ENCODE assay signal across 12 mouse cellular contexts in the genomic region with DNA sequence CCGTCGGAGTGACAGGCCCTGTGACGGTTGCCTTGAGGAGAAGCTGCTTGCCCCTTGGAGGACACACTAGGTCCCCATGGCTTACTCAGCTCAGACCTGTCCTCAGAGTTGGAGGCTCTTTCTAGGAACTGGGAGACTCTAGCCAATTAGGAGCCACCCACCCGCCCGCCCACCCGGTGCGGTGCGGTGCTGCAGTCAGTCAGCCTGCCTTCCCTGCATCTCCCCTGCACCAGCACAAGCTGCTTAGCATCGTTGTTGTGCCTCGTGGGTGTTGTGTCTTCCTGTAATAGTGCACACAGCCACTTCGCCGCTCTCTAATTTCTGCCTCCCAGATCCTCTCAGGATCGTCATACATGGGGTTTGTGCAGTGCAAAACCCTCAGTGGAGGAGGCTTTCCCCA.
DNase-seq lines count a peak whose midpoint lies in the region; ATAC-seq lines count a peak whose summit lies in the region.
"Had no signal": no experiment of that assay in that cellular context is flagged by ENCODE, and none has a peak within 500 bp of the region (broad histone marks: within the 10 kb centered on the region; RNA-seq: fewer than 3 reads in every experiment).

No protein-coding gene starts in this region.

- H3K27ac ChIP-seq in neural tube, embryonic 12.5 days: peak overlapping the region; percentile 5; the same call in 1 of the 2 replicates

- no peaks in the 10 kb centered on the region for H3K9me3 ChIP-seq in neural tube, embryonic 12.5 days
- H3K9me3 ChIP-seq: limb, embryonic 12.5 days had no signal

- H3K27me3 ChIP-seq in neural tube, embryonic 12.5 days (replicated peaks): peaks cover 2% of the 10 kb centered on the region; the same call in 1 of the 2 replicates
- H3K27me3 ChIP-seq: limb, embryonic 12.5 days had no signal

- no peak overlapping the region for H3K9ac ChIP-seq in neural tube, embryonic 12.5 days
- H3K9ac ChIP-seq: limb, embryonic 12.5 days; lung, embryonic 14.5 days had no signal

- DNase-seq in frontal cortex, postnatal 10 days (ENCODE audit: low spot score in 2 of 2): no peak
- no peak for DNase-seq in neural tube, embryonic 10.5 days (ENCODE audit: extremely low spot score, low spot score)
- peak; percentile 45 to 77 for DNase-seq in left cerebral cortex, postnatal 25 days (ENCODE audit: low spot score in 2 of 2)
- peak; percentile 50 to 69 for DNase-seq in right cerebral cortex, postnatal 10 days (ENCODE audit: low spot score in 2 of 2)
- DNase-seq in embryo, embryonic 9.5 days (ENCODE audit: extremely low spot score): no peak
- DNase-seq in c-Kit-positive CD71-positive TER-119-positive erythroid progenitor cells, embryonic 14.5 days (ENCODE audit: low spot score): no peak
- DNase-seq: gastrocnemius, postnatal 25 days; heart, postnatal 14 days; lung, embryonic 14.5 days had no signal

- peak; percentile 67 for ATAC-seq in frontal cortex, adult (ENCODE audit: low TSS enrichment)
- no peak for ATAC-seq in neural tube, embryonic 12.5 days (ENCODE audit: low FRiP score, low read depth)

- 58% methylated on average over 13 of the region's 13 CpGs for WGBS in neural tube, embryonic 12.5 days

- no peaks in the 10 kb centered on the region for H3K36me3 ChIP-seq in neural tube, embryonic 12.5 days
- H3K36me3 ChIP-seq: limb, embryonic 12.5 days had no signal

- peak overlapping the region; percentile 9; the same call in 1 of the 2 replicates for H3K4me2 ChIP-seq in neural tube, embryonic 12.5 days (replicated peaks)
- H3K4me2 ChIP-seq: lung, embryonic 14.5 days had no signal

- no peak overlapping the region for H3K4me3 ChIP-seq in neural tube, embryonic 12.5 days
- H3K4me3 ChIP-seq: limb, embryonic 12.5 days had no signal

- H3K4me1 ChIP-seq in neural tube, embryonic 12.5 days: peaks cover 58% of the 10 kb centered on the region

- intact Hi-C loops in left cerebral cortex, postnatal 25 days (cut with DNase I): loop anchor here (5.0 kb wide), 1 partner anchor 378 kb away; a partner anchor contains a TSS

Comparison
In these comparisons a context has a peak if more than half of its experiments do, and no peak if none do; other contexts are left out.
1. DNase-seq: peak in left cerebral cortex, postnatal 25 days (2 of 2) and right cerebral cortex, postnatal 10 days (2 of 2); none in frontal cortex, postnatal 10 days (0 of 2), neural tube, embryonic 10.5 days (single experiment), embryo, embryonic 9.5 days (single experiment) and c-Kit-positive CD71-positive TER-119-positive erythroid progenitor cells, embryonic 14.5 days (single experiment).